Comparison of ENCODE assay signal across 18 mouse cellular contexts in the genomic region with DNA sequence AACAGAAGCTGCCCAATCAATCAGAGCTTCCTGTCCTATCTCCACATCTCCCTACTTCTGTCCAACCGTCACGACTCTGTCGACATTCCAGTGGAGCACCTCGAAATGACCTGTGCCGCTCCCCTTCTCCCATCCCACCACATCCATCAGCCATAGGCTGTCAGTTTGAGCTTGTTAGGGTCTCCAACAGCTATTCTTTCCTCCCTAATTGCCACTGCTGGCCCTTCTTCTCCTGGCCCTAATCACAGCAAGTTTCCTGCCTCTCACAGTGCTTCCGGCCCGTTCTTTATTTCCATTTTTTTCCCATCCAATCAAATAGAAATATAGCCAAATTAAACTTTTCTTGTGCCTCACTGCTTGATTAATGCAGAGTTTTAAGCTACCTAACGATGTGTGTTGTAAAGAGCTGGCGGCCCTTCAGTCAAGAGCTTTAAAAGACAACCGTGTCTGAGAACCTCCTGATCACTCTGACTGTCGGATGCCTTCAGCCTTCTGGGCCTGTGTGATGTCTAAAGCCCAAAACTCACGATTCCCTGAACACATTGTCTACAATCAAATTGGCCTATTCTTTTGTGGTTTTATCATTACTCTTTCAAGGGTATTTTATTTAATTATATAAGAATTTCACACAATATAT.
DNase-seq lines count a peak whose midpoint lies in the region; ATAC-seq and TF ChIP-seq lines count a peak whose summit lies in the region.
"Had no signal": no experiment of that assay in that cellular context is flagged by ENCODE, and none has a peak within 500 bp of the region (broad histone marks: within the 10 kb centered on the region; RNA-seq: fewer than 3 reads in every experiment).

No protein-coding gene starts in this region.

- H3K9ac ChIP-seq in kidney, embryonic 14.5 days (ENCODE audit: low read depth, low read length): no peak overlapping the region
- H3K9ac ChIP-seq in forebrain, postnatal 0 days: no peak overlapping the region
- no peak overlapping the region for H3K9ac ChIP-seq in liver, embryonic 12.5 days
- H3K9ac ChIP-seq: heart, embryonic 15.5 days; lung, embryonic 15.5 days; midbrain, embryonic 12.5 days; neural tube, embryonic 13.5 days had no signal

- no peak overlapping the region for H3K4me3 ChIP-seq in kidney, embryonic 14.5 days (ENCODE audit: low read length)
- H3K4me3 ChIP-seq in forebrain, postnatal 0 days (ENCODE audit: low read depth, low read length): no peak overlapping the region
- no peak overlapping the region for H3K4me3 ChIP-seq in liver, embryonic 12.5 days
- H3K4me3 ChIP-seq: heart, embryonic 15.5 days; left cerebral cortex, adult 2 months; lung, embryonic 15.5 days; midbrain, embryonic 12.5 days; neural tube, embryonic 13.5 days had no signal

- no peak overlapping the region; the same call in 1 of the 2 replicates for H3K27ac ChIP-seq in kidney, embryonic 14.5 days (ENCODE audit: low read depth, low read length)
- no peak overlapping the region for H3K27ac ChIP-seq in forebrain, postnatal 0 days (ENCODE audit: low read depth, low read length)
- no peak overlapping the region for H3K27ac ChIP-seq in liver, embryonic 12.5 days
- H3K27ac ChIP-seq: heart, embryonic 15.5 days; left cerebral cortex, adult 2 months; lung, embryonic 15.5 days; midbrain, embryonic 12.5 days; neural tube, embryonic 13.5 days had no signal

- no peak for TF ChIP-seq POLR2A in brain, embryonic 14.5 days (IDR thresholded peaks at IDR 0.05; ENCODE audit: borderline replicate concordance, extremely low read depth, insufficient read depth, insufficient read length, poor library complexity, severe bottlenecking)

- H3K4me2 ChIP-seq in kidney, embryonic 14.5 days (replicated peaks; ENCODE audit: low read depth, low read length): no peak overlapping the region
- H3K4me2 ChIP-seq in forebrain, postnatal 0 days (ENCODE audit: low read depth): no peak overlapping the region
- H3K4me2 ChIP-seq in liver, embryonic 12.5 days: no peak overlapping the region
- H3K4me2 ChIP-seq: lung, embryonic 15.5 days; midbrain, embryonic 12.5 days; neural tube, embryonic 13.5 days had no signal

- ATAC-seq in kidney, embryonic 14.5 days (ENCODE audit: low FRiP score, low TSS enrichment): peak; percentile 72
- peak; percentile 28 for ATAC-seq in forebrain, postnatal 0 days
- no peak for ATAC-seq in liver, embryonic 12.5 days
- no peak for ATAC-seq in megakaryocyte-erythroid progenitor cell, adult 5-6 weeks (replicated peaks; ENCODE audit: low FRiP score, low TSS enrichment, poor library complexity, severe bottlenecking)
- ATAC-seq: activated CD4-positive, CD25-positive, alpha-beta regulatory T cell, adult 4 months had no signal

- TF ChIP-seq CTCF in brain, embryonic 14.5 days (IDR thresholded peaks at IDR 0.05; ENCODE audit: borderline replicate concordance, extremely low read depth, insufficient read depth, insufficient read length): no peak
- TF ChIP-seq CTCF in forebrain, postnatal 0 days (IDR thresholded peaks at IDR 0.05; ENCODE audit: low read depth): no peak

- 14% methylated on average over 12 of the region's 12 CpGs for WGBS in kidney, embryonic 14.5 days
- WGBS in forebrain, postnatal 0 days: 20% methylated on average over 12 of the region's 12 CpGs
- 43% methylated on average over 12 of the region's 12 CpGs for WGBS in liver, embryonic 12.5 days (ENCODE audit: insufficient replicate concordance)

- H3K9me3 ChIP-seq in kidney, embryonic 14.5 days (ENCODE audit: control insufficient read depth, low read length): no peaks in the 10 kb centered on the region
- H3K9me3 ChIP-seq in forebrain, postnatal 0 days (ENCODE audit: low read length): no peaks in the 10 kb centered on the region
- H3K9me3 ChIP-seq in liver, embryonic 12.5 days (replicated peaks): no peaks in the 10 kb centered on the region
- H3K9me3 ChIP-seq: heart, embryonic 15.5 days; lung, embryonic 15.5 days; midbrain, embryonic 12.5 days; neural tube, embryonic 13.5 days had no signal

- H3K36me3 ChIP-seq in kidney, embryonic 14.5 days (ENCODE audit: control insufficient read depth, insufficient read depth, low read length): no peaks in the 10 kb centered on the region
- H3K36me3 ChIP-seq in forebrain, postnatal 0 days (ENCODE audit: insufficient read depth): no peaks in the 10 kb centered on the region
- H3K36me3 ChIP-seq in liver, embryonic 12.5 days: no peaks in the 10 kb centered on the region
- H3K36me3 ChIP-seq: heart, embryonic 15.5 days; lung, embryonic 15.5 days; midbrain, embryonic 12.5 days; neural tube, embryonic 13.5 days had no signal

- no peak for DNase-seq in kidney, adult 18-20 months
- peak; percentile 52 for DNase-seq in Muller cell, postnatal 12 days (ENCODE audit: inconsistent ontology term)
- DNase-seq in brain, embryonic 14.5 days (ENCODE audit: low read depth): peak; percentile 89
- no peak for DNase-seq in forebrain, postnatal 0 days
- DNase-seq in urinary bladder, postnatal 14 days (ENCODE audit: low spot score): no peak
- DNase-seq: cerebellum, adult 11-12 months; gastrocnemius, postnatal 25 days; spleen, adult 18-20 months; thymus, postnatal 36 days had no signal

- H3K27me3 ChIP-seq in kidney, embryonic 14.5 days (ENCODE audit: control insufficient read depth, insufficient read depth, low read length): no peaks in the 10 kb centered on the region
- no peaks in the 10 kb centered on the region for H3K27me3 ChIP-seq in forebrain, postnatal 0 days (ENCODE audit: insufficient read depth, low read length)
- no peaks in the 10 kb centered on the region for H3K27me3 ChIP-seq in liver, embryonic 12.5 days (replicated peaks)
- H3K27me3 ChIP-seq: heart, embryonic 15.5 days; lung, embryonic 15.5 days; midbrain, embryonic 12.5 days; neural tube, embryonic 13.5 days had no signal

- H3K4me1 ChIP-seq in kidney, embryonic 14.5 days (ENCODE audit: control insufficient read depth, insufficient read depth, low read length): peaks cover 8% of the 10 kb centered on the region; the same call in 1 of the 2 replicates
- H3K4me1 ChIP-seq in forebrain, postnatal 0 days (ENCODE audit: insufficient read depth): peaks cover 21% of the 10 kb centered on the region
- no peaks in the 10 kb centered on the region for H3K4me1 ChIP-seq in liver, embryonic 12.5 days

Comparison
In these comparisons a context has a peak if more than half of its experiments do, and no peak if none do; other contexts are left out.
1. ATAC-seq: peak in kidney, embryonic 14.5 days (single experiment) and forebrain, postnatal 0 days (single experiment); none in liver, embryonic 12.5 days (single experiment) and megakaryocyte-erythroid progenitor cell, adult 5-6 weeks (single experiment).
2. DNase-seq: peak in Muller cell, postnatal 12 days (single experiment) and brain, embryonic 14.5 days (single experiment); none in kidney, adult 18-20 months (single experiment), forebrain, postnatal 0 days (single experiment) and urinary bladder, postnatal 14 days (single experiment).